Mouse (Mus musculus) c-Kit-positive CD71-negative TER-119-negative erythroid progenitor cells, embryonic 14.5 days (primary cell): ENCODE measurements around the gene Ano4.

Source experiments
- DNase-seq: peaks from one replicate; pipeline ENCODE4 v3.0.0-alpha.2; 2013; ENCODE audit warnings: low read depth

Ano4 gene

GRCm38 (mm10) chr10:89280402-89280801 lies 64.2 kb downstream of the Ano4 start:
- DNase-seq, result no peak

- no peak for DNase-seq
These were observed 71.4 kb downstream of the Ano4 start for GRCm38 (mm10) chr10:89273001-89273680.

GRCm38 (mm10) chr10:89267312-89267711 lies 77.2 kb downstream of the Ano4 start:
- DNase-seq, result no peak

GRCm38 (mm10) chr10:89263396-89263795 lies 81.2 kb downstream of the Ano4 start:
- DNase-seq, result no peak

GRCm38 (mm10) chr10:89257457-89258381 lies 86.8 kb downstream of the Ano4 start:
- no peak for DNase-seq

GRCm38 (mm10) chr10:89256762-89257456 lies 87.7 kb downstream of the Ano4 start:
- no peak for DNase-seq

- DNase-seq, result no peak
These were observed 89.8 kb downstream of the Ano4 start for GRCm38 (mm10) chr10:89254765-89255164.

- DNase-seq, result no peak
These were observed 90.8 kb downstream of the Ano4 start for GRCm38 (mm10) chr10:89253799-89254198.

GRCm38 (mm10) chr10:89252636-89253035 lies 91.9 kb downstream of the Ano4 start:
- DNase-seq, result no peak

- no peak for DNase-seq
These were observed 100.8 kb downstream of the Ano4 start for GRCm38 (mm10) chr10:89243808-89244207.

- peak; percentile 32 for DNase-seq
These were observed 120.0 kb downstream of the Ano4 start for GRCm38 (mm10) chr10:89224524-89224923.

GRCm38 (mm10) chr10:89222284-89222989 lies 122.1 kb downstream of the Ano4 start:
- no peak for DNase-seq

- no peak for DNase-seq
These were observed 128.5 kb downstream of the Ano4 start for GRCm38 (mm10) chr10:89216078-89216477.

GRCm38 (mm10) chr10:89205858-89206257 lies 138.7 kb downstream of the Ano4 start:
- DNase-seq, result peak; percentile 5

- DNase-seq, result no peak
These were observed 148.1 kb downstream of the Ano4 start for GRCm38 (mm10) chr10:89196444-89196843.

GRCm38 (mm10) chr10:89195068-89195467 lies 149.5 kb downstream of the Ano4 start:
- no peak for DNase-seq

GRCm38 (mm10) chr10:89194440-89194839 lies 150.1 kb downstream of the Ano4 start:
- no peak for DNase-seq

- no peak for DNase-seq
These were observed 166.6 kb downstream of the Ano4 start for GRCm38 (mm10) chr10:89177921-89178320.

- DNase-seq, result no peak
These were observed 180.0 kb downstream of the Ano4 start for GRCm38 (mm10) chr10:89164533-89164932.

- no peak for DNase-seq
These were observed 189.1 kb downstream of the Ano4 start for GRCm38 (mm10) chr10:89155502-89155901.

GRCm38 (mm10) chr10:89154797-89155465 lies 189.6 kb downstream of the Ano4 start:
- DNase-seq, result no peak
